Mouse (Mus musculus) adrenal gland, postnatal 4 days (tissue): Measurements from ENCODE around the gene Ttll4. TPM values are rescaled to one million over a fixed set of nuclear protein-coding genes. Genes with fewer than 3 reads are reported as not detected.

Source experiments
- DNase-seq, 2 experiments: peaks; one replicate each; pipeline ENCODE4 v3.0.0; 2021 to 2022; ENCODE audit warnings: low spot score in 2 of 2, mixed read lengths in 2 of 2
- total RNA-seq, 2 experiments: library from RNA; stranded (reverse); gene quantifications; 2 replicates each; pipeline ENCODE4 v1.2.3; 2021

Ttll4 gene
- total RNA-seq, 2 experiments from 2014 or later: 27.8 to 30.2 TPM

- no peak for DNase-seq
Observed at GRCm38 (mm10) chr1:74750683-74751082, 89.1 kb downstream of the Ttll4 start.

GRCm38 (mm10) chr1:74752150-74752549 lies 90.6 kb downstream of the Ttll4 start:
- no peak for DNase-seq

DNA sequence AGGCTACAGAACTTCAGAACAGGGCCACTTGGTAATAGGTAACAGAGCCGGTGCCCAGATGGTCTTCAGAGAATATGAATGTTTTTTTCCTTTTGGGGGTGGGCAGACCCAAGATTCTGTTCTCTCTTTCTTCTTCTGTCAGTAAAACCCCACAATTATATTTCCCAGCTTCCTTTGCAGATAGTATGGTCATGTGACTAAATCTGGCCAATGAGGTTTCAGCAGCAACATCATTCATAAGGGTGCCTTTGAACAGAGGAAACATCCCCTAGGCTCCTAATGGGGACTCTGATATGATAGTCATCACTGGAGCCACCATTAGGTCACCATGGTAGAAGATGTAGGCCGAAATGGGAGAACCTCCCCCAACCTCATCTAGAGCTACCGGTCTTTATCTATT lies 91.3 kb downstream of the Ttll4 start:
- no peak for DNase-seq

Other genes with a start within 250 kb of the Ttll4 start
- 10 to 100 TPM; 43.9 to 44.4 TPM for gene Cnot9, start 155.7 kb upstream of the Ttll4 start, total RNA-seq
- 1 to 10 TPM in 1 of 2 experiments, under 1 TPM in 1; 0.90 to 1.1 TPM for gene Plcd4, start 118.9 kb upstream of the Ttll4 start, total RNA-seq
- gene Usp37, start 117.5 kb upstream of the Ttll4 start, total RNA-seq: 10 to 100 TPM; 28.4 to 31.1 TPM
- 10 to 100 TPM; 15.7 to 15.8 TPM for gene Zfp142, start 73.5 kb upstream of the Ttll4 start, total RNA-seq
- gene Bcs1l, start 73.5 kb upstream of the Ttll4 start, total RNA-seq: 10 to 100 TPM; 22.2 to 23.5 TPM
- gene Rnf25, start 60.3 kb upstream of the Ttll4 start, total RNA-seq: 10 to 100 TPM; 51.9 to 58.5 TPM
- 1 to 10 TPM; 5.1 to 6.0 TPM for gene Stk36, start 60.3 kb upstream of the Ttll4 start, total RNA-seq
- gene Cyp27a1, start 51.8 kb downstream of the Ttll4 start, total RNA-seq: 1 to 10 TPM; 6.2 to 8.0 TPM
- under 1 TPM; 0.42 to 0.45 TPM for gene Prkag3, start 87.5 kb downstream of the Ttll4 start, total RNA-seq
- 1 to 10 TPM; 3.1 to 3.5 TPM for gene Wnt6, start 110.1 kb downstream of the Ttll4 start, total RNA-seq
- under 1 TPM; 0.23 to 0.50 TPM for gene Wnt10a, start 129.8 kb downstream of the Ttll4 start, total RNA-seq
- 10 to 100 TPM in 1 of 2 experiments, 1 to 10 TPM in 1; 6.6 to 10.1 TPM for gene Cdk5r2, start 193.2 kb downstream of the Ttll4 start, total RNA-seq
- 1 to 10 TPM; 2.1 to 3.4 TPM for gene Fev, start 223.7 kb downstream of the Ttll4 start, total RNA-seq
- 1 to 10 TPM; 2.0 to 3.3 TPM for gene Cryba2, start 231.4 kb downstream of the Ttll4 start, total RNA-seq